Mouse (Mus musculus): ENCODE measurements around the gene Ttc28. TPM values are rescaled to one million over a fixed set of nuclear protein-coding genes. Genes with fewer than 3 reads are reported as not detected.
A peak's percentile ranks its signal among the peaks of the same experiment; 100 is the strongest.

Ttc28 gene
- total and polyA plus RNA-seq, 3 experiments, result 0.21 to 0.89 (median 0.28) TPM

DNA sequence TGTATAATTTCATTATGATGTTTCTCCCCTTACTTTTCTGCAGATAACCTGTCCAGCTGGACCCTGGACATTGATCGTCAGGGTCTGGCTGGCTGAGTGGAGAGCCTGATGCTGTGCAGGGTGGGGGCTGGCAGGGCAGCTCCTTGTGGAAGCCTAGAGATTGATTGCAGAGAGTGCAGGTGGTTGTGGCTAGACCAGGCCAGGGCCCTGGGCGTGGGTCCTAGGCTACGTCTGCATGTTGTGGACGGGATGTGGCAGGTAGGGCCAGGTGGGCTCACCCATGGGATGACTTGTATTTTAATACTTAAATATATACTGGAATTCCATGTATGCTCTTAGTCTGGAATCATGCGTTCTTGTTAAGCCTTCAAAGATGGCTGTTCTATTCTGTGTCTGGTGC lies 201.0 kb downstream of the Ttc28 start:
- no peak overlapping the region for H3K4me2 ChIP-seq (ENCODE audit: insufficient read depth, low read depth, poor library complexity, severe bottlenecking)
- in situ Hi-C loops (cut with MboI; ENCODE audit: low pct_ligation_motif_present, low pct_unique_long_range_greater_than_20kb, low sequenced_read_pairs), result no loop called here
- no peak for TF ChIP-seq E2F4 (IDR thresholded peaks at IDR 0.05; ENCODE audit: insufficient replicate concordance, low read depth, low read length)

GRCm38 (mm10) chr5:111085849-111086248 lies 206.2 kb downstream of the Ttc28 start:
- H3K9ac ChIP-seq (ENCODE audit: insufficient read depth, low read depth), result no peak overlapping the region
- H3K9me3 ChIP-seq (replicated peaks; ENCODE audit: low read length), result no peaks in the 10 kb centered on the region
- H3K36me3 ChIP-seq (replicated peaks in 1 of 2; ENCODE audit: control insufficient read depth in 1 of 2, insufficient read depth in 1 of 2, low read length in 1 of 2), result no peaks in the 10 kb centered on the region
- TF ChIP-seq ZMIZ1 (IDR thresholded peaks at IDR 0.05; ENCODE audit: low read depth, low read length) (no peak), POLR2AphosphoS2 (IDR thresholded peaks at IDR 0.05; ENCODE audit: low read depth, low read length) (no peak), NRF1 (IDR thresholded peaks at IDR 0.05; ENCODE audit: low read depth, low read length) (no peak), POLR2A (IDR thresholded peaks at IDR 0.05; ENCODE audit: low read depth, low read length) (no peak), ETS1 (conservative IDR thresholded peaks at IDR 0.05; ENCODE audit: low read depth, low read length) (no peak), GABPA (IDR thresholded peaks at IDR 0.05; ENCODE audit: insufficient replicate concordance, low read depth, low read length) (no peak), E2F4 (IDR thresholded peaks at IDR 0.05; ENCODE audit: insufficient replicate concordance, low read depth, low read length) (no peak), ZC3H11A (IDR thresholded peaks at IDR 0.05; ENCODE audit: low read depth, low read length) (no peak)
- dilution Hi-C loops (cut with MboI; ENCODE audit: extremely low pct_ligation_motif_present, extremely low pct_unique_long_range_greater_than_20kb, low sequenced_read_pairs) (no loop called here), in situ Hi-C loops (cut with MboI; ENCODE audit: low pct_ligation_motif_present, low pct_unique_long_range_greater_than_20kb, low sequenced_read_pairs) (no loop called here)
- DNase-seq (ENCODE audit: extremely low read depth), result no peak
- H3K4me2 ChIP-seq (ENCODE audit: insufficient read depth, low read depth, poor library complexity, severe bottlenecking), result no peak overlapping the region
- H3K4me1 ChIP-seq (ENCODE audit: control insufficient read depth in 1 of 2, insufficient read depth in 2 of 2), result peaks cover 0 to 2% of the 10 kb centered on the region in 2 experiments; a peak in 1 of 4 replicates
- H3K27me3 ChIP-seq (replicated peaks), result no peaks in the 10 kb centered on the region
- H3K79me2 ChIP-seq (replicated peaks; ENCODE audit: control insufficient read depth, extremely low read depth, insufficient read depth, poor library complexity, severe bottlenecking), result no peaks in the 10 kb centered on the region
- H3K4me3 ChIP-seq (replicated peaks in 1 of 3; ENCODE audit: low read depth in 2 of 3, low read length in 2 of 3, poor library complexity in 1 of 3), result no peak overlapping the region
- no peak overlapping the region for H3K27ac ChIP-seq (ENCODE audit: insufficient read depth, low read depth)

More for the DNA sequence above, 201.0 kb downstream of the Ttc28 start:
- Histone ChIP-seq H3K27ac (ENCODE audit: insufficient read depth, low read depth) (no peak overlapping the region), H3K27me3 (replicated peaks) (no peaks in the 10 kb centered on the region), H3K4me3 (replicated peaks in 1 of 3; ENCODE audit: low read depth in 2 of 3, low read length in 2 of 3, poor library complexity in 1 of 3) (no peak overlapping the region), H3K36me3 (replicated peaks in 1 of 2; ENCODE audit: control insufficient read depth in 1 of 2, insufficient read depth in 1 of 2, low read length in 1 of 2) (no peaks in the 10 kb centered on the region), H3K4me1 (ENCODE audit: control insufficient read depth in 1 of 2, insufficient read depth in 2 of 2) (peaks cover 0 to 2% of the 10 kb centered on the region in 2 experiments; a peak in 1 of 4 replicates), H3K9me3 (replicated peaks; ENCODE audit: low read length) (no peaks in the 10 kb centered on the region), H3K79me2 (replicated peaks; ENCODE audit: control insufficient read depth, extremely low read depth, insufficient read depth, poor library complexity, severe bottlenecking) (no peaks in the 10 kb centered on the region), H3K9ac (ENCODE audit: insufficient read depth, low read depth) (no peak overlapping the region)
- dilution Hi-C loops (cut with MboI; ENCODE audit: extremely low pct_ligation_motif_present, extremely low pct_unique_long_range_greater_than_20kb, low sequenced_read_pairs), result no loop called here
- DNase-seq (ENCODE audit: extremely low read depth), result no peak

DNA sequence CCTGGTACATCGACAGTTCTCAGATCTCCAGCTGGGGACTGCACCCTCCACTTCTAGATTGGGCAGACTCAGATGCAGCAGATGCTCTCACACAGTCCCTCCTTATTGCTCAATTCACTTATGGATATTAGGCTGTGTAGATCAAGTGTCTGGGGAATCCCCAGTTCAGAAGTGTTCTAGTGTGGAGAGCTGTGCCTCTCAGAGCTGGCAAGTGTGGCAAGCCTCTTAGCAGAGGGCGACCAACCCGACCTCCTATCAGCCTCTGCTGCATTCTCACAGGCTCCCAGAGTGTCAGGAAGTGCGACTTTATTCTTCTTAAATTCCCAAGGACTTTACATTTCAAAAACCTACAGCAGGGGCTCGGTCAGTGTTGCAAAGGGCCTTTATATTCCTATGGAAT lies 217.1 kb downstream of the Ttc28 start:
- no peak for TF ChIP-seq CHD2 (IDR thresholded peaks at IDR 0.05; ENCODE audit: low read length)
- TF ChIP-seq ZMIZ1 (IDR thresholded peaks at IDR 0.05; ENCODE audit: low read depth, low read length), result no peak
- TF ChIP-seq IRF4 (IDR thresholded peaks at IDR 0.05; ENCODE audit: low read depth, low read length), result no peak
- TF ChIP-seq ZKSCAN1 (IDR thresholded peaks at IDR 0.05; ENCODE audit: borderline replicate concordance, low read depth, low read length), result no peak
- no peak for TF ChIP-seq E2F4 (IDR thresholded peaks at IDR 0.05; ENCODE audit: insufficient replicate concordance, low read depth, low read length)
- no peak for TF ChIP-seq NRF1 (IDR thresholded peaks at IDR 0.05; ENCODE audit: low read depth, low read length)
- TF ChIP-seq SMC3 (IDR thresholded peaks at IDR 0.05; ENCODE audit: low read depth, low read length), result no peak
- no peak for TF ChIP-seq PAX5 (IDR thresholded peaks at IDR 0.05; ENCODE audit: low read length)
- no peak for TF ChIP-seq HCFC1 (IDR thresholded peaks at IDR 0.05; ENCODE audit: low read depth, low read length)
- TF ChIP-seq MYC (IDR thresholded peaks at IDR 0.05; ENCODE audit: low read depth, low read length), result no peak
- no peak for TF ChIP-seq TCF12 (IDR thresholded peaks at IDR 0.05; ENCODE audit: low read depth, low read length)
- no peak for TF ChIP-seq USF1 (IDR thresholded peaks at IDR 0.05; ENCODE audit: low read depth, low read length)
- no peak for TF ChIP-seq RCOR1 (conservative IDR thresholded peaks at IDR 0.05; ENCODE audit: low read depth, low read length)

More for the DNA sequence above, 217.1 kb downstream of the Ttc28 start:
- in situ Hi-C loops (cut with MboI; ENCODE audit: low pct_ligation_motif_present, low pct_unique_long_range_greater_than_20kb, low sequenced_read_pairs) (no loop called here), dilution Hi-C loops (cut with MboI; ENCODE audit: extremely low pct_ligation_motif_present, extremely low pct_unique_long_range_greater_than_20kb, low sequenced_read_pairs) (no loop called here)
- H3K27ac ChIP-seq (ENCODE audit: insufficient read depth, low read depth), result no peak overlapping the region
- H3K27me3 ChIP-seq (replicated peaks), result no peaks in the 10 kb centered on the region
- no peaks in the 10 kb centered on the region for H3K9me3 ChIP-seq (replicated peaks; ENCODE audit: low read length)
- no peaks in the 10 kb centered on the region for H3K79me2 ChIP-seq (replicated peaks; ENCODE audit: control insufficient read depth, extremely low read depth, insufficient read depth, poor library complexity, severe bottlenecking)
- H3K4me3 ChIP-seq (replicated peaks in 1 of 3; ENCODE audit: low read depth in 2 of 3, low read length in 2 of 3, poor library complexity in 1 of 3), result no peak overlapping the region
- H3K9ac ChIP-seq (ENCODE audit: insufficient read depth, low read depth), result no peak overlapping the region
- H3K4me1 ChIP-seq (ENCODE audit: control insufficient read depth in 1 of 2, insufficient read depth in 2 of 2), result peaks cover 5 to 15% of the 10 kb centered on the region in 2 experiments
- DNase-seq (ENCODE audit: extremely low read depth), result peak; percentile 12
- no peaks in the 10 kb centered on the region for H3K36me3 ChIP-seq (replicated peaks in 1 of 2; ENCODE audit: control insufficient read depth in 1 of 2, insufficient read depth in 1 of 2, low read length in 1 of 2)
- H3K4me2 ChIP-seq (ENCODE audit: insufficient read depth, low read depth, poor library complexity, severe bottlenecking), result no peak overlapping the region

Data from CH12.LX (cell line).